Mouse (Mus musculus) forebrain, embryonic 15.5 days (tissue): ENCODE results near the gene Fer. TPM values are rescaled to one million over a fixed set of nuclear protein-coding genes. Genes with fewer than 3 reads are reported as not detected.
A peak's percentile ranks its signal among the peaks of the same experiment; 100 is the strongest.

ENCODE experiments used
- ATAC-seq: fragments of 200-750 bp; cut with Nextera tagmentation; replicated peaks from 2 replicates; pipeline ENCODE4 v1.8.0; 2017; ENCODE audit warnings: mild to moderate bottlenecking, moderate TSS enrichment, moderate library complexity
- H3K27ac ChIP-seq: fragments of 300-500 bp; sonication (generic); replicated peaks from 2 replicates; pipeline ENCODE4 v1.5.1; 2015; ENCODE audit warnings: mild to moderate bottlenecking, inconsistent platforms
- H3K27me3 ChIP-seq: fragments of 300-500 bp; sonication (generic); 2 replicates; pipeline ENCODE4 v1.6.1; 2015; ENCODE audit warnings: inconsistent platforms
- H3K36me3 ChIP-seq: fragments of 300-500 bp; sonication (generic); 2 replicates; pipeline ENCODE4 v1.6.1; 2015; ENCODE audit warnings: mild to moderate bottlenecking, inconsistent platforms
- H3K4me1 ChIP-seq: fragments of 300-500 bp; sonication (generic); 2 replicates; pipeline ENCODE4 v1.6.1; 2015; ENCODE audit warnings: inconsistent platforms
- H3K4me2 ChIP-seq: fragments of 300-500 bp; sonication (generic); replicated peaks from 2 replicates; pipeline ENCODE4 v1.6.1; 2015; ENCODE audit warnings: mild to moderate bottlenecking, inconsistent platforms
- H3K4me3 ChIP-seq: fragments of 300-500 bp; sonication (generic); 2 replicates; pipeline ENCODE4 v1.5.1; 2015; ENCODE audit warnings: mild to moderate bottlenecking, inconsistent platforms
- H3K9ac ChIP-seq: fragments of 300-500 bp; sonication (generic); replicated peaks from 2 replicates; pipeline ENCODE4 v1.6.1; 2015; ENCODE audit warnings: mild to moderate bottlenecking, inconsistent platforms
- H3K9me3 ChIP-seq: fragments of 300-500 bp; sonication (generic); 2 replicates; pipeline ENCODE4 v1.6.1; 2016; ENCODE audit warnings: inconsistent platforms
- WGBS: fragments of 180-500 bp; shearing (Covaris S2); methylation state at CpG from one replicate; pipeline ENCODE4 v1.1.7; 2015; ENCODE audit warnings: mixed read lengths; 5-methylcytosine and 5-hydroxymethylcytosine counted together
- polyA plus RNA-seq: library from polyadenylated mRNA; unstranded; fragments of >200 nt; fragmentation: Nextera tagmentation; extraction: Ambion mirVana; gene quantifications from 2 replicates; pipeline ENCODE4 v1.2.1, GENCODE M21; 2015

The Fer gene
- polyA plus RNA-seq, 1 experiment from 2014 or later = 33.7 TPM

DNA sequence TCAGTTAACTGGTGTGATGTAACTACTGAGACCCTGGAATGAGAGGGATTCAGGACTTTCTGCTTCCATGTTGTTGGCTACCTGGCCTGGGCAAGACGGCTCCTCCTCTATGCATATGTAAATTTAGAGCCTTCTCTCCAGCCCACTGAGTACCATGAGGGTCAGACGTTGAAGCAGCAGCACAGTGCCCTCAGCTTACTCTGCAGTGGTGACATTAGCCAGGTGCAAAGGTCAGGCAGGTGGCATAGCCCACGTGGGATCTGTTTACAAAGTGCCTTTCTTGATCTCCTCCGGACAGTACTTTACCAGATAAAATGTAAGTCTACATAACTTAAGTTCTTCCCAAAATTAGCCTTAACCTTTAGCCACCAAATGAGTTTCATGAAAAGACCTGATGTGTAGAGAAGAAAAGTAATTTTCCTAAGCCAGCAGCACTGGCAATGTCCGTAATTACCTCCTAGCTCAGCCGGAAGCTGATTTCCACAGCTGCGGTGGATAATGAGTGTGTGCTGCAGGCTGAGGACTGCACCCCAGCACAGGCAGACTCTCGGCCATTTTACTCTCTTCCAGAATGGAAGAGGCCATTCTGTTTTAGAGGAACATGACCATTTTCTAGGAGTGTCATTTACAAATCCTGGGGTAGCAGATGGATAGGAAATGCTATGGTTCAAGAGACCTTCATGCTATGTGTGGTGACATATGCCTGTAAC is 273.2 kb downstream of the Fer start:
- no peaks in the 10 kb centered on the region for H3K27me3 ChIP-seq
- H3K9ac ChIP-seq = no peak overlapping the region
- no peak for ATAC-seq
- no peak overlapping the region for H3K27ac ChIP-seq
- H3K36me3 ChIP-seq = peaks cover 6% of the 10 kb centered on the region
- H3K4me3 ChIP-seq = no peak overlapping the region
- H3K9me3 ChIP-seq = no peaks in the 10 kb centered on the region
- 55% methylated on average over 8 of the region's 8 CpGs for WGBS
- H3K4me1 ChIP-seq = peaks cover 7% of the 10 kb centered on the region; the same call in 1 of the 2 replicates
- H3K4me2 ChIP-seq = no peak overlapping the region

DNA sequence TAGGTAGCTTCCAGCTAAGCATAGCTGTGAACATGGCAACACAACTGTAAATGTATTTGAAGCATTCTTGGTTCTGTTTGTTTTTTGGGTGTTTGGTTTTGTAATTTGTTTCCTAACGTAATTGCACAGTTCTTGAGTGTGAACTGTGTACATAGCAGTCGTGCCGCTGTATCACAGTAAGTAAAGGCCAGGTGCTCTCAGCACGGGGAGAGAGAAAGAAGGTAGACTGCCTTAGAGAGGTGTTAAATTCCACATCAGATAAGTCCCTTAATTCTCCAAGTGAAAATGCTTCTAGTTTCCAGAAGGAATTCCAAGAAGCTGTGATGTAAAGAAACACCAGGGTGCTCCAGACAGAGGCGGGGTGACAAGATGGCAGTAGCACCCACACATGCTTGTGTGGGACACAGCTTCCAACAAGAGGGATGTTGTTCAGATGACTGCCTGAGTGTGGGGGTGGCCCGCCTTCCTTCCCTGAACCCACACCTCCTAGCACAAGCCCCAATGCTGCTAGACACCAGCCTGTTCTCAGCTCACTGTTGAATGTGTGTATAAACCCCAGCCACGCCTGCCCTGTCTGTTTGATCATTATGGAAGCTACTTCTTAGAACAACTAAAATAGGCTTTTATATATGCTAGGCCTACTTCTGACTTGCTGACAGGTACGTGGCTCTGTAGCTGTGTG is 275.3 kb downstream of the Fer start:
- H3K4me1 ChIP-seq = peaks cover 8% of the 10 kb centered on the region; the same call in 1 of the 2 replicates
- H3K4me3 ChIP-seq = no peak overlapping the region
- WGBS = 89% methylated on average over 8 of the region's 8 CpGs
- H3K27ac ChIP-seq = no peak overlapping the region
- no peaks in the 10 kb centered on the region for H3K9me3 ChIP-seq
- H3K4me2 ChIP-seq = no peak overlapping the region
- H3K27me3 ChIP-seq = no peaks in the 10 kb centered on the region
- no peak for ATAC-seq
- peaks cover 6% of the 10 kb centered on the region for H3K36me3 ChIP-seq
- H3K9ac ChIP-seq = no peak overlapping the region

DNA sequence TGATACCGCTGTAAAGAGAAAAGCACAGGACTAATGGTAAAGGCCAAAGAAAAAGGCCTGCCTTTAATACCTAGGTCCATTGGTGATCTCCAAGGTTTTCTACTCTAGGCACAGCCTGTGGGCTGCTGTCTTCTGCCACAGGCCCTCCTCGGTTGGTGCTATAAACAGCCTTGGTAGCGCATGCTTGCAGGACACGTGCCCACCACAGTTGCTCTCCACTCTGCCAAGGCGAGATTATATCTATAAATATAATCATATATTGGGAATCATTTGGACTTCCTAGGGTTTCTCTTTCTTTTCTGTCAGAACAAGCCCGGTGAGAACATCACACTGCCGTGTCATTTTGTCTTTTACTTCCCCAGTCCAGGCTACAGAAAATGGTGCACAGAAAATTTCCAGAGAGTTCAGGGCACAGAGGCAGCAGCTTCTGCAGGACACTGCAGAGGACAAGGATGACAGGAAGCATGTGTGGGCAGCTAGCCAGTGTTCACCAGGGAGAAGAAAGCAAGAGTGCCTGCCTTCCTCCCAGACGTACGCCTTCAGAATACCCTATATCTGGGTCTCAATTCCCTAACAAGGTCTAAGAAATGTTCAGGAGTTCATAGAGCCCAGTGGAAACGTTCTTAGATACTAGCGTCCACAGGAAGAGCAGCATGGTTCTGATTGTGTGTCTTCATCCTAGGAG is 276.5 kb downstream of the Fer start:
- Histone ChIP-seq H3K4me1 (peaks cover 8% of the 10 kb centered on the region; the same call in 1 of the 2 replicates), H3K27ac (no peak overlapping the region), H3K9ac (no peak overlapping the region), H3K4me2 (no peak overlapping the region), H3K27me3 (no peaks in the 10 kb centered on the region), H3K9me3 (no peaks in the 10 kb centered on the region), H3K4me3 (no peak overlapping the region), H3K36me3 (peaks cover 6% of the 10 kb centered on the region)
- ATAC-seq = no peak
- 89% methylated on average over 11 of the region's 11 CpGs for WGBS

DNA sequence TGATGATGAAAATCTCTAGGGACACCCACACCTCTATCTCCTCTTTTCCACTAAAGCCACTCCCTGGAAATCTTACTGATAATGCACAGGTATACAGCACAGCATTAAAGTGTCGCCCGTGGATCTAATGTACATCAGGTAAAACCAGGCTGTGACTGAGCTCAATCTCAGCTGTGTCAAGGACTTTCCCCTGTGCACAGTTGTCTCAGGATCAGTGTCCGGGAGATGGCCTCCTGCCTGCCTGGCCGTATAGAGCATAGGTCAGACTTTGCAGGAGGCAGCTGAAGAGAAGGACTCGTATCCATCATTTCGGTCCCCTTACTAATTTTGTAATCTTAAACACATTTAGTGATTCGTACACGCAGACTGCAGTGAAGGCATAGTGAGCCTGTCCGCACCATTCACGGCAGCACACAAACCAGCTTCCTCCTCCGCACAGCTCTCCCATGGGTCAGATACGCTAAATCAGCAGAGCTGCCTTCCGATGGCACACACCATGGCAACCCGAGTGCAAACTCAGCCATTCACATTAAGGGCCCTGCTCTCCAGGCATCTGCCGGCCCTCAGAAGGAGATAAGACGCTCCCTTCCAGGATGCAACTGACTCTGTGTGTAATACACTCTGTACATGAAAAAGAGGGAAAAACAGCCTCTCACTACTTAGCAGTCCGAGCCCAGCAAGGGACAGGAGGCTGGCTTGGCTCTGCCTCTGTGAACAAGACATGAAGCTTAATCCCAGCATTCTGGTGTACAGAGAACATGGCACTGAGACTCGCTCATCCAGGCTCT is 277.4 kb downstream of the Fer start:
- ATAC-seq = peak; percentile 64
- no peak overlapping the region for H3K4me3 ChIP-seq
- H3K4me2 ChIP-seq = no peak overlapping the region
- 81% methylated on average over 18 of the region's 18 CpGs for WGBS
- no peaks in the 10 kb centered on the region for H3K9me3 ChIP-seq
- peak overlapping the region; percentile 35 for H3K27ac ChIP-seq
- H3K4me1 ChIP-seq = peaks cover 8% of the 10 kb centered on the region; the same call in 1 of the 2 replicates
- H3K27me3 ChIP-seq = no peaks in the 10 kb centered on the region
- H3K9ac ChIP-seq = no peak overlapping the region
- H3K36me3 ChIP-seq = peaks cover 6% of the 10 kb centered on the region

DNA sequence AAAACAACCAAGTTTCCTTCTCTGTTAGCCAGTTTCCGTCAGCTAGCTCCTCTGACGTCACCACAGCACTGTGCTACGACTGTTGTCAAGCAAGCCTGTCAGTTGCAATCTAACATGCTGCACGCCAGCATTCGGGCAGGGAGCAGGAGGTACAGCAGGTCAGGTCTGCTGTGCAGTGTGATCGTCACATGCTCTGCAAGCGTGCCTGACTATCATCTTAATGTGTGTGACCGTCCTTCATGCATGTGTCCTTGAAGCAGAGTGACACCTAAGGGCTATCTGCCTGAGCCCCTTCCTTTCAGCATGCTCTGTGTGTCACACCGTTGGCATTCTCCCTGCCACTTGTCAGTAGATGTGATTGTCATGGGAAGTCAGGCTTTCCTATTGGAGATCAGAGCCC is 279.0 kb downstream of the Fer start:
- no peak for ATAC-seq
- Histone ChIP-seq H3K4me3 (no peak overlapping the region), H3K9ac (no peak overlapping the region), H3K4me2 (no peak overlapping the region), H3K9me3 (no peaks in the 10 kb centered on the region), H3K27me3 (no peaks in the 10 kb centered on the region), H3K27ac (peak overlapping the region; percentile 17; the same call in 1 of the 2 replicates), H3K36me3 (peaks cover 6% of the 10 kb centered on the region), H3K4me1 (peaks cover 8% of the 10 kb centered on the region; the same call in 1 of the 2 replicates)
- 78% methylated on average over 9 of the region's 9 CpGs for WGBS

DNA sequence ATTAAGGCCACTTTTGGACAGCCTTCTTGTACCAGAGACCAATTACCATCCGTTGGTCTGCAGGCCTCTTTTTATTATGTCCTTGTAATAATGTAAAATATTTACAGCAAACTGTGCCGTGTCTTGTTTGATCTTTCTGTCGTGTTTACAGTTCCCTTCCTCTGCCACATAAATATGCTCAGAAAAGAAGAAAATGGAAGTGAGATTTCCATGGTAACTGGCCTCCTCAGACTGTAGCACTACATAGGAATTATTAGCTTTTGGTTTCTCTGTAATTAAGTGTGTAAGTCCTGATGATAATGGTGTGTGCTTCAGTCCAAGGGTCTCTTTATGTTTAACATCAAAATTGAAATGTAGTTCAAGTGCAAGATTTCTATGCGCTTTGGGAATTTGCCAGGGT is 283.5 kb downstream of the Fer start:
- H3K4me2 ChIP-seq = no peak overlapping the region
- no peaks in the 10 kb centered on the region for H3K9me3 ChIP-seq
- no peak overlapping the region for H3K27ac ChIP-seq
- 55% methylated on average over 4 of the region's 4 CpGs for WGBS
- ATAC-seq = no peak
- 0 out of 2 replicates have a peak, but pooled peaks cover under 1% of the 10 kb centered on the region for H3K4me1 ChIP-seq
- peaks cover 5% of the 10 kb centered on the region; the same call in 1 of the 2 replicates for H3K36me3 ChIP-seq
- no peak overlapping the region for H3K9ac ChIP-seq
- H3K27me3 ChIP-seq = no peaks in the 10 kb centered on the region
- H3K4me3 ChIP-seq = no peak overlapping the region

DNA sequence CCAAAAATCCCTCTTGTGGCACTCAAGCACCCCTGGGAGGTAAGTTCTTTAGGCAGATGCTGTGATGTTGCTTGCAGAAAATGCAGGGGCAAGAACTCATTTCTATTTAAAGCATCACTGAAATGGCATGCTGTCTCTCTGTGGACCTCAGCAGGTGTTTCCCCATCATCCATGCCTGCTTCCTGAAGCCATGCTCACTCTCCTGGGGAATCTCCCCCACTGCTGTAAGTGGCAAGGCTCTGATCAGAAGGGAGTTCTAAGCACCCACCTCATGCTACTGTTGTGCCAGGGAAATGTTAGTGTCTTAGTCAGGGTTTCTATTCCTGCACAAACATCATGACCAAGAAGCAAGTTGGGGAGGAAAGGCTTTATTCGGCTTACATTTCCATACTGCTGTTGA is 287.9 kb downstream of the Fer start:
- Histone ChIP-seq H3K27me3 (no peaks in the 10 kb centered on the region), H3K4me2 (no peak overlapping the region), H3K4me3 (no peak overlapping the region), H3K27ac (no peak overlapping the region), H3K9me3 (no peaks in the 10 kb centered on the region), H3K9ac (no peak overlapping the region), H3K36me3 (peaks cover 5% of the 10 kb centered on the region; the same call in 1 of the 2 replicates), H3K4me1 (no peaks in the 10 kb centered on the region)
- WGBS = 100% methylated on average over 1 of the region's 1 CpGs
- ATAC-seq = no peak

DNA sequence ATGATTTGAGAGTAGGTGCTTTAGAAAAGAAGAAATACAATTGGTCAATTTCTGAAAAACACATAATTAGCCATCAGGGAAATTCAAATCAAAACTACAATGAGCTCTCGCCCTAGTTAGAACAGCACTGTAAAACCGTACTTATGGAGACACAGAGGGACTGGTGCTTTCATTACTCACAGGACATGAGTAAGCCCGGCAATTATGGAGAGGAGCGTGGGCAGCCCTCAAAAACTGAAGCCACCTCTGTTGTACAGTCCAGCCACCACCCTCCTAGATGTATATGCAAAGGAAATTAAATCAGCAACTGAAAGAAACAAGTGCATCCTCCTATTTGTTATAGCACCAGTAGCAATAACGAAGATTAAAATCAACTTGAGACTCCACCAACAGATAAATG is 304.9 kb downstream of the Fer start:
- H3K9ac ChIP-seq = no peak overlapping the region
- no peaks in the 10 kb centered on the region for H3K36me3 ChIP-seq
- H3K4me2 ChIP-seq = no peak overlapping the region
- no peak for ATAC-seq
- peaks cover 3% of the 10 kb centered on the region; the same call in 1 of the 2 replicates for H3K9me3 ChIP-seq
- WGBS = 94% methylated on average over 5 of the region's 5 CpGs
- no peak overlapping the region for H3K27ac ChIP-seq
- no peak overlapping the region for H3K4me3 ChIP-seq
- H3K4me1 ChIP-seq = no peaks in the 10 kb centered on the region
- H3K27me3 ChIP-seq = no peaks in the 10 kb centered on the region

DNA sequence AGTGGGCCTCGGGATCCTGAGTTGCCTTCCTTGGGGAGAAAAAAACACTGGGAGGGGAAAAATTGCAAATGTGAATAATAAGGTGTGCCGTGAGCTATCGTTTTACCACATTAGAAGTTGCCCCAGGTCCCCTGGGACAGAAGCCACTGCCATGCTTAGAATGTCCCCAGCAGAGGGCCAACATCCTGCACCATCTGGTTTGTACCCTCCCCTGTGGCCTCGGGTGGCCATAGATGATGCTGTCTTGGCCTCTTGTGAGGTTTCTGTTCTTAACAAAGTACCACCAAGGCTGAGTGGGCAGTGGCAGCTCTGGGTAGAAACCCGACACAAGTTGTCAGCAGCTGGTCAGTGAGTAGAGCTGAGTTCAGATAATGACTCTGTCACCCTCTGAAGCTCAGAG is 307.2 kb downstream of the Fer start:
- Histone ChIP-seq H3K9ac (no peak overlapping the region), H3K36me3 (no peaks in the 10 kb centered on the region), H3K27ac (no peak overlapping the region), H3K9me3 (peaks cover 3% of the 10 kb centered on the region; the same call in 1 of the 2 replicates), H3K4me3 (no peak overlapping the region), H3K4me2 (no peak overlapping the region), H3K4me1 (no peaks in the 10 kb centered on the region), H3K27me3 (no peaks in the 10 kb centered on the region)
- no peak for ATAC-seq
- 84% methylated on average over 5 of the region's 5 CpGs for WGBS

DNA sequence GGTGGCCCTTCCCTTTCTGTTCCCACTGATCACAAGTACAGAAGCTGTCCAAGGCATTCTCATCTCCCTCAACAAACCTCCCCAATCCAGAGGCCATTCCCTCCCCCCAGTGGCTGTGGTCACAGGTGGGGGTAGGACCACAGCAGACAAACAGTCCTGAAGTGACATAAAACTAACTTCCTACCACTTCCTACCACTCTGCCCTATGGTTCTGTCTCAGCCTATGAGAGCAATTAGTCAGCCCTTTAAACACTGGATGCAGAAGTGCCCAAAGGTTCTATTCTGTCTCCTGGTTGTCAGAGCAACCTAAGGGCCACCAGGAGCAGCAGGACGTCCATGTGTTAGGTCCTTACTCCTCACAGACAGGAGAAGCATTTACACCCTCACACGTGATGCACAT is 309.6 kb downstream of the Fer start:
- Histone ChIP-seq H3K4me3 (no peak overlapping the region), H3K27me3 (no peaks in the 10 kb centered on the region), H3K9ac (no peak overlapping the region), H3K4me1 (no peaks in the 10 kb centered on the region), H3K27ac (no peak overlapping the region), H3K9me3 (no peaks in the 10 kb centered on the region), H3K36me3 (no peaks in the 10 kb centered on the region), H3K4me2 (no peak overlapping the region)
- ATAC-seq = no peak
- WGBS = 69% methylated on average over 2 of the region's 2 CpGs

DNA sequence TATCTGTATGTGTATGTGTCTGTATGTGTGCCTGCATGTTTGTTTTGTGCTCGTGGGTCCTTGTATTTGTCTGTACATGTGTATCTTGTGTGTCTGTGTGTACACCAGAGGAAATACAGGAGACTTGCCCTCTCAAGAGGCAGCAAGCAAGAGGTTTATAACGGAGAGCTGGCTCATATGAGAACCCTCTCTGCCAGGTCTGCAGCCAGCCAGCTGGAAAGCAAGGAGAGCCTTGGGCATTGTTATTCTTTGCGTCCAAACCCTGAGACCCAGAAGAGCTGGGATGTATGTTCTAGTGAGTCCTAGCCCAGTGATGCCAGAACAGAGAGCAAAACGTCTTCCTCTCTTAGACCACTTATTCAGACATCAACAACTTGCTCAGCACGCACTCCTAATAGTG is 317.7 kb downstream of the Fer start:
- Histone ChIP-seq H3K9ac (no peak overlapping the region), H3K9me3 (no peaks in the 10 kb centered on the region), H3K27me3 (no peaks in the 10 kb centered on the region), H3K4me2 (no peak overlapping the region), H3K4me3 (no peak overlapping the region), H3K27ac (no peak overlapping the region), H3K36me3 (no peaks in the 10 kb centered on the region), H3K4me1 (peaks cover 7% of the 10 kb centered on the region; the same call in 1 of the 2 replicates)
- ATAC-seq = no peak
- WGBS = 58% methylated on average over 5 of the region's 5 CpGs
